Comparison of ENCODE assay signal across 8 mouse cellular contexts in the genomic region with DNA sequence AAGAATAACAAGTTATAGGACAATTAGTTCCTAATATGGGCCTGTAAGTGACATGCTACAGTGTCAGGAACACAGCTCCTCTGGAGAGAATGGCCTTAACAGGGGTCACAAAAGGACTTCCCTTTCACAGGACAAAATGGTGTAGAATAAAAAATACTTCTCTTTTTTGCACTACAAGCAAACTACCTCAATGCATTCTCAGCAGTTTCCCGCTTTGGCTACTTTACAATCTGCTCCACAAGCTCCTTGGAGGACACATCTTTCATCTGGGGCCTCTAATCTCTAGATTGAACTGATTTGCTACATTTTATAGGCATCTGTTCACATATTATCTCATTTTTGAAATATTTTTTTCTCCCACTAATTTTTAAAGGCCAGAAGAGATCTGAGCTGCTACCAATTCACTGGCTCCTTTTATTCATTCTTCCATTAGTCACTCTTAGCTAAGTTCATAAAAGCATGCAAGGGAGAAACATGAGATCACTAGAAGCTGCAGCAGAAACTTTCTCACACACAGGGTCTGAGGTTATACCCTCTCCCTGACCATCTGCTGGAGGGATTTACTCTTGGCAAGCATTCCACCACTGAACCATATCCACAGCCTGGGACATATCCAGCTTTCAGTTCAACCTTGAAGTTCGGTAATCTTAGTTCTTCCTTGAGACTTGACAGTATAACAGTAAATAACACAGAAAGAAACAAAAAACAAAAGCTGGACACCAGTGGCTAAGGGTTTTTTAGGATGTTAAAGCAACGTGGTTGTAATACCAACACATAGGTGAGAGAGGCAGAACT. TPM values are rescaled to one million over a fixed set of nuclear protein-coding genes. Genes with fewer than 3 reads are reported as not detected.
DNase-seq lines count a peak whose midpoint lies in the region; ATAC-seq and TF ChIP-seq lines count a peak whose summit lies in the region.

No protein-coding gene starts in this region.

- H3K36me3 ChIP-seq in kidney, embryonic 16.5 days (ENCODE audit: insufficient read depth, low read length): peaks cover 6% of the 10 kb centered on the region; the same call in 1 of the 2 replicates
- no peaks in the 10 kb centered on the region for H3K36me3 ChIP-seq in embryonic facial prominence, embryonic 11.5 days (replicated peaks; ENCODE audit: control insufficient read depth, insufficient read depth, low read depth, low read length)
- no peaks in the 10 kb centered on the region for H3K36me3 ChIP-seq in intestine, embryonic 15.5 days
- H3K36me3 ChIP-seq in myocyte (ENCODE audit: control insufficient read depth, insufficient read depth): no peaks in the 10 kb centered on the region

- H3K27ac ChIP-seq in kidney, embryonic 16.5 days (ENCODE audit: low read length): no peak overlapping the region
- H3K27ac ChIP-seq in embryonic facial prominence, embryonic 11.5 days (replicated peaks; ENCODE audit: low read depth, low read length): no peak overlapping the region
- H3K27ac ChIP-seq in intestine, embryonic 15.5 days: no peak overlapping the region

- ATAC-seq in kidney, embryonic 16.5 days (ENCODE audit: low FRiP score, low TSS enrichment): no peak
- no peak for ATAC-seq in embryonic facial prominence, embryonic 11.5 days (replicated peaks; ENCODE audit: insufficient number of reproducible peaks, low FRiP score, low TSS enrichment, low read depth)
- no peak for ATAC-seq in intestine, embryonic 15.5 days

- peak overlapping the region; percentile 82 for H3K4me2 ChIP-seq in kidney, embryonic 16.5 days (replicated peaks; ENCODE audit: low read depth, low read length)
- peak overlapping the region; percentile 38 for H3K4me2 ChIP-seq in embryonic facial prominence, embryonic 11.5 days (ENCODE audit: low read depth, low read length)
- H3K4me2 ChIP-seq in intestine, embryonic 15.5 days (replicated peaks): peak overlapping the region; percentile 66
- peak overlapping the region; percentile 80 for H3K4me2 ChIP-seq in myocyte (ENCODE audit: low read depth)

- DNase-seq in kidney, adult 11 months: no peak
- no peak for DNase-seq in embryonic facial prominence, embryonic 11.5 days (ENCODE audit: low spot score)
- DNase-seq in right cerebral cortex, postnatal 10 days (ENCODE audit: low spot score in 2 of 2): no peak
- no peak for DNase-seq in left cerebral cortex, adult 11 months (ENCODE audit: low spot score)
- no peak for DNase-seq in left cerebral cortex, postnatal 14 days (ENCODE audit: low spot score in 2 of 2)

- peaks cover 6% of the 10 kb centered on the region for H3K9me3 ChIP-seq in kidney, embryonic 16.5 days (ENCODE audit: low read length)
- no peaks in the 10 kb centered on the region for H3K9me3 ChIP-seq in embryonic facial prominence, embryonic 11.5 days (replicated peaks; ENCODE audit: control insufficient read depth, low read length)
- H3K9me3 ChIP-seq in intestine, embryonic 15.5 days: no peaks in the 10 kb centered on the region

- no peaks in the 10 kb centered on the region for H3K27me3 ChIP-seq in kidney, embryonic 16.5 days (ENCODE audit: insufficient read depth, low read length)
- H3K27me3 ChIP-seq in embryonic facial prominence, embryonic 11.5 days (ENCODE audit: control insufficient read depth, insufficient read depth, low read length): no peaks in the 10 kb centered on the region
- H3K27me3 ChIP-seq in intestine, embryonic 15.5 days (replicated peaks): no peaks in the 10 kb centered on the region
- no peaks in the 10 kb centered on the region for H3K27me3 ChIP-seq in myocyte (ENCODE audit: control insufficient read depth, insufficient read depth, insufficient read length)

- WGBS in kidney, embryonic 16.5 days: 57% methylated on average over 3 of the region's 3 CpGs
- 82% methylated on average over 3 of the region's 3 CpGs for whole genome bisulfite sequencing in embryonic facial prominence, embryonic 11.5 days
- WGBS in intestine, embryonic 15.5 days: 68% methylated on average over 3 of the region's 3 CpGs

- H3ac ChIP-seq in myocyte (ENCODE audit: control insufficient read depth, insufficient read length): no peak overlapping the region

- no peak overlapping the region for H3K9ac ChIP-seq in kidney, embryonic 16.5 days (replicated peaks; ENCODE audit: low read length)
- no peak overlapping the region for H3K9ac ChIP-seq in embryonic facial prominence, embryonic 11.5 days (replicated peaks; ENCODE audit: low read length)
- H3K9ac ChIP-seq in intestine, embryonic 15.5 days: no peak overlapping the region

- intact Hi-C loops in left cerebral cortex, postnatal 14 days (cut with DNase I): loop anchor here (5.0 kb wide), 1 partner anchor 149 kb away; the partner anchor contains the start of gene Ryr2

- H3K4me1 ChIP-seq in kidney, embryonic 16.5 days (ENCODE audit: insufficient read depth, low read length): peaks cover 16% of the 10 kb centered on the region; the same call in 1 of the 2 replicates
- H3K4me1 ChIP-seq in embryonic facial prominence, embryonic 11.5 days (ENCODE audit: control insufficient read depth, insufficient read depth, low read length): no peaks in the 10 kb centered on the region
- 0 out of 2 replicates have a peak, but pooled peaks cover 10% of the 10 kb centered on the region for H3K4me1 ChIP-seq in intestine, embryonic 15.5 days (replicated peaks)

- H3K79me2 ChIP-seq in myocyte (ENCODE audit: control insufficient read depth, insufficient read depth): peaks cover 28% of the 10 kb centered on the region

- H3K4me3 ChIP-seq in kidney, embryonic 16.5 days (ENCODE audit: low read length): peak overlapping the region; percentile 89
- H3K4me3 ChIP-seq in embryonic facial prominence, embryonic 11.5 days (ENCODE audit: low read depth, low read length): peak overlapping the region; percentile 69
- peak overlapping the region; percentile 82; the same call in 1 of the 2 replicates for H3K4me3 ChIP-seq in intestine, embryonic 15.5 days (replicated peaks)
- H3K4me3 ChIP-seq in myocyte: peak overlapping the region; percentile 77

- no peak for TF ChIP-seq POLR2A in myocyte (IDR thresholded peaks at IDR 0.05; ENCODE audit: insufficient read length, low read depth)

TF ChIP-seq in myocyte, 11 proteins besides CTCF, POLR2A, EP300 and RAD21:
- peak in 2 of 3 experiments; percentile 27 to 41 for TF ChIP-seq MYOD1 (IDR thresholded peaks at IDR 0.05; ENCODE audit: control insufficient read depth in 1 of 3, insufficient read length in 2 of 3, low read depth in 2 of 3)
- peak in 1 of 3 experiments; percentile 12 for TF ChIP-seq MYOG (IDR thresholded peaks at IDR 0.05; ENCODE audit: control insufficient read depth in 1 of 3, insufficient read depth in 1 of 3, insufficient read length in 2 of 3, low read depth in 2 of 3)
- TF ChIP-seq USF1 (IDR thresholded peaks at IDR 0.05; ENCODE audit: low read depth): no peak

RNA-seq across cellular contexts. Expression of gene Mtr, which starts 1.8 kb away (rescaled TPM):
- polyA plus RNA-seq in kidney, embryonic 16.5 days (2015; fragmentation: Nextera tagmentation; extraction: Ambion mirVana): 13.4 and 14.3 TPM in 2 replicates
- polyA plus RNA-seq in embryonic facial prominence, embryonic 11.5 days (2014; fragmentation: Nextera tagmentation; extraction: Ambion mirVana): 18.2 and 19.5 TPM in 2 replicates
- polyA plus RNA-seq in intestine, embryonic 15.5 days (2015; fragmentation: Nextera tagmentation; extraction: Ambion mirVana): 7.8 and 8.8 TPM in 2 replicates
- polyA plus RNA-seq in myocyte (2012; fragmentation: generic; extraction: Trizol): 8.4 TPM
- 10 to 100 TPM; 16.9 to 19.0 TPM for total RNA-seq in left cerebral cortex, postnatal 14 days (2021)
